Mouse (Mus musculus): ENCODE measurements around the gene Dsn1. TPM values are rescaled to one million over a fixed set of nuclear protein-coding genes. Genes with fewer than 3 reads are reported as not detected.

Dsn1 gene
- total and polyA plus RNA-seq, 3 experiments, result 5.3 to 123 (median 48.3) TPM

- DNase-seq (ENCODE audit: low spot score) (no peak), ATAC-seq (ENCODE audit: extremely low read depth, insufficient number of reproducible peaks, low FRiP score, poor library complexity, severe bottlenecking) (no peak)
- peaks cover 87% of the 10 kb centered on the region for H3K36me3 ChIP-seq (replicated peaks)
- H3K4me3 ChIP-seq (ENCODE audit: low read depth, low read length), result no peak overlapping the region
- no peaks in the 10 kb centered on the region for H3K9me3 ChIP-seq (replicated peaks)
- no peak for TF ChIP-seq TAL1 (conservative IDR thresholded peaks at IDR 0.05; ENCODE audit: low read depth, low read length)
- peaks cover 17% of the 10 kb centered on the region; the same call in 1 of the 2 replicates for H3K4me1 ChIP-seq (ENCODE audit: insufficient read depth, low read depth, low read length)
- no peaks in the 10 kb centered on the region for H3K27me3 ChIP-seq (ENCODE audit: insufficient read depth, low read length)
Measured at GRCm38 (mm10) chr2:156970253-156970652, 36.7 kb downstream of the Dsn1 start.

GRCm38 (mm10) chr2:156968501-156968900 lies 38.5 kb downstream of the Dsn1 start:
- Histone ChIP-seq H3K27me3 (ENCODE audit: insufficient read depth, low read length) (no peaks in the 10 kb centered on the region), H3K4me1 (ENCODE audit: insufficient read depth, low read depth, low read length) (peaks cover 22% of the 10 kb centered on the region; the same call in 1 of the 2 replicates), H3K36me3 (replicated peaks) (peaks cover 90% of the 10 kb centered on the region), H3K9me3 (replicated peaks) (no peaks in the 10 kb centered on the region), H3K4me3 (ENCODE audit: low read depth, low read length) (no peak overlapping the region)
- ATAC-seq (ENCODE audit: extremely low read depth, insufficient number of reproducible peaks, low FRiP score, poor library complexity, severe bottlenecking) (no peak), DNase-seq (ENCODE audit: low spot score) (no peak)
- TF ChIP-seq TAL1 (conservative IDR thresholded peaks at IDR 0.05; ENCODE audit: low read depth, low read length) (no peak), GATA2 (IDR thresholded peaks at IDR 0.05; ENCODE audit: borderline replicate concordance, low read depth, low read length) (no peak), POLR2AphosphoS5 (IDR thresholded peaks at IDR 0.05; ENCODE audit: insufficient replicate concordance, low read depth, low read length) (no peak), GATA1 (IDR thresholded peaks at IDR 0.05; ENCODE audit: borderline replicate concordance, low read length) (no peak), CTCF (IDR thresholded peaks at IDR 0.05; ENCODE audit: low read depth, low read length) (no peak)

GRCm38 (mm10) chr2:156967388-156967787 lies 39.6 kb downstream of the Dsn1 start:
- no peak overlapping the region for H3K4me3 ChIP-seq (ENCODE audit: low read depth, low read length)
- ATAC-seq (ENCODE audit: extremely low read depth, insufficient number of reproducible peaks, low FRiP score, poor library complexity, severe bottlenecking), result no peak
- peaks cover 23% of the 10 kb centered on the region; the same call in 1 of the 2 replicates for H3K4me1 ChIP-seq (ENCODE audit: insufficient read depth, low read depth, low read length)

GRCm38 (mm10) chr2:156963891-156964290 lies 43.1 kb downstream of the Dsn1 start:
- Histone ChIP-seq H3K4me1 (ENCODE audit: insufficient read depth, low read depth, low read length) (peaks cover 33% of the 10 kb centered on the region), H3K27me3 (ENCODE audit: insufficient read depth, low read length) (no peaks in the 10 kb centered on the region), H3K9me3 (replicated peaks) (no peaks in the 10 kb centered on the region), H3K4me3 (ENCODE audit: low read depth, low read length) (no peak overlapping the region), H3K36me3 (replicated peaks) (peaks cover 70% of the 10 kb centered on the region)
- DNase-seq (ENCODE audit: low spot score) (no peak), ATAC-seq (ENCODE audit: extremely low read depth, insufficient number of reproducible peaks, low FRiP score, poor library complexity, severe bottlenecking) (no peak)
- TF ChIP-seq GATA2 (IDR thresholded peaks at IDR 0.05; ENCODE audit: borderline replicate concordance, low read depth, low read length) (no peak), GATA1 (IDR thresholded peaks at IDR 0.05; ENCODE audit: borderline replicate concordance, low read length) (no peak), POLR2AphosphoS5 (IDR thresholded peaks at IDR 0.05; ENCODE audit: insufficient replicate concordance, low read depth, low read length) (no peak), CTCF (IDR thresholded peaks at IDR 0.05; ENCODE audit: low read depth, low read length) (no peak), TAL1 (conservative IDR thresholded peaks at IDR 0.05; ENCODE audit: low read depth, low read length) (no peak)

More at GRCm38 (mm10) chr2:156967388-156967787, 39.6 kb downstream of the Dsn1 start:
- H3K9me3 ChIP-seq (replicated peaks), result no peaks in the 10 kb centered on the region
- no peak for DNase-seq (ENCODE audit: low spot score)
- peaks cover 84% of the 10 kb centered on the region for H3K36me3 ChIP-seq (replicated peaks)
- no peaks in the 10 kb centered on the region for H3K27me3 ChIP-seq (ENCODE audit: insufficient read depth, low read length)
- TF ChIP-seq CTCF (IDR thresholded peaks at IDR 0.05; ENCODE audit: low read depth, low read length) (no peak), POLR2AphosphoS5 (IDR thresholded peaks at IDR 0.05; ENCODE audit: insufficient replicate concordance, low read depth, low read length) (no peak), GATA1 (IDR thresholded peaks at IDR 0.05; ENCODE audit: borderline replicate concordance, low read length) (no peak), GATA2 (IDR thresholded peaks at IDR 0.05; ENCODE audit: borderline replicate concordance, low read depth, low read length) (no peak), TAL1 (conservative IDR thresholded peaks at IDR 0.05; ENCODE audit: low read depth, low read length) (no peak)

- H3K27me3 ChIP-seq (ENCODE audit: insufficient read depth, low read length), result no peaks in the 10 kb centered on the region
- peaks cover 67% of the 10 kb centered on the region for H3K36me3 ChIP-seq (replicated peaks)
- no peaks in the 10 kb centered on the region for H3K9me3 ChIP-seq (replicated peaks)
- peak; percentile 11 for DNase-seq (ENCODE audit: low spot score)
- no peak; the same call in 1 of the 2 replicates for ATAC-seq (ENCODE audit: extremely low read depth, insufficient number of reproducible peaks, low FRiP score, poor library complexity, severe bottlenecking)
- TF ChIP-seq TAL1 (conservative IDR thresholded peaks at IDR 0.05; ENCODE audit: low read depth, low read length), result no peak
- TF ChIP-seq GATA1 (IDR thresholded peaks at IDR 0.05; ENCODE audit: borderline replicate concordance, low read length), result no peak
- TF ChIP-seq POLR2AphosphoS5 (IDR thresholded peaks at IDR 0.05; ENCODE audit: insufficient replicate concordance, low read depth, low read length), result no peak
- TF ChIP-seq GATA2 (IDR thresholded peaks at IDR 0.05; ENCODE audit: borderline replicate concordance, low read depth, low read length), result no peak
- peak overlapping the region; percentile 6; the same call in 1 of the 2 replicates for H3K4me3 ChIP-seq (ENCODE audit: low read depth, low read length)
- H3K4me1 ChIP-seq (ENCODE audit: insufficient read depth, low read depth, low read length), result peaks cover 53% of the 10 kb centered on the region
Measured at GRCm38 (mm10) chr2:156958496-156959252, 48.3 kb downstream of the Dsn1 start.

GRCm38 (mm10) chr2:156957035-156957434 lies 49.9 kb downstream of the Dsn1 start:
- no peak for DNase-seq (ENCODE audit: low spot score)
- Histone ChIP-seq H3K4me3 (ENCODE audit: low read depth, low read length) (no peak overlapping the region), H3K27me3 (ENCODE audit: insufficient read depth, low read length) (no peaks in the 10 kb centered on the region), H3K36me3 (replicated peaks) (peaks cover 73% of the 10 kb centered on the region), H3K9me3 (replicated peaks) (no peaks in the 10 kb centered on the region), H3K4me1 (ENCODE audit: insufficient read depth, low read depth, low read length) (peaks cover 50% of the 10 kb centered on the region)
- ATAC-seq (ENCODE audit: extremely low read depth, insufficient number of reproducible peaks, low FRiP score, poor library complexity, severe bottlenecking), result no peak
- TF ChIP-seq GATA1 (IDR thresholded peaks at IDR 0.05; ENCODE audit: borderline replicate concordance, low read length) (no peak), POLR2AphosphoS5 (IDR thresholded peaks at IDR 0.05; ENCODE audit: insufficient replicate concordance, low read depth, low read length) (no peak), CTCF (IDR thresholded peaks at IDR 0.05; ENCODE audit: low read depth, low read length) (no peak), GATA2 (IDR thresholded peaks at IDR 0.05; ENCODE audit: borderline replicate concordance, low read depth, low read length) (no peak), TAL1 (conservative IDR thresholded peaks at IDR 0.05; ENCODE audit: low read depth, low read length) (no peak)

Measured in G1E (cell line).